Mouse (Mus musculus): ENCODE results near the gene B9d1.

Gene B9d1

GRCm38 (mm10) chr11:61504713-61505257 lies at the start of gene B9d1:
B9d1 (plus strand) TSS chr11:61505144.
- peak; percentile 95 to 96 for DNase-seq (ENCODE audit: low spot score in 2 of 2)

- DNase-seq (ENCODE audit: low spot score in 2 of 2) = no peak
These were observed 40.9 kb upstream of the B9d1 start for GRCm38 (mm10) chr11:61464071-61464470.

- DNase-seq (ENCODE audit: low spot score in 2 of 2) = no peak
These were observed 39.5 kb upstream of the B9d1 start for GRCm38 (mm10) chr11:61465422-61465821.

- no peak for DNase-seq (ENCODE audit: low spot score in 2 of 2)
These were observed 36.4 kb upstream of the B9d1 start for GRCm38 (mm10) chr11:61468534-61468933.

- no peak for DNase-seq (ENCODE audit: low spot score in 2 of 2)
These were observed 35.5 kb upstream of the B9d1 start for GRCm38 (mm10) chr11:61469317-61469917.

- no peak for DNase-seq (ENCODE audit: low spot score in 2 of 2)
These were observed 34.1 kb upstream of the B9d1 start for GRCm38 (mm10) chr11:61470880-61471279.

- DNase-seq (ENCODE audit: low spot score in 2 of 2) = no peak
These were observed 31.3 kb upstream of the B9d1 start for GRCm38 (mm10) chr11:61473630-61474029.

GRCm38 (mm10) chr11:61476786-61477382 lies 28.1 kb upstream of the B9d1 start:
- no peak for DNase-seq (ENCODE audit: low spot score in 2 of 2)

GRCm38 (mm10) chr11:61477566-61478508 lies 27.1 kb upstream of the B9d1 start:
- no peak for DNase-seq (ENCODE audit: low spot score in 2 of 2)

GRCm38 (mm10) chr11:61478788-61479187 lies 26.2 kb upstream of the B9d1 start:
- DNase-seq (ENCODE audit: low spot score in 2 of 2) = no peak

GRCm38 (mm10) chr11:61481239-61482090 lies 23.5 kb upstream of the B9d1 start:
- DNase-seq (ENCODE audit: low spot score in 2 of 2) = no peak

GRCm38 (mm10) chr11:61483226-61483845 lies 21.6 kb upstream of the B9d1 start:
- DNase-seq (ENCODE audit: low spot score in 2 of 2) = no peak

- DNase-seq (ENCODE audit: low spot score in 2 of 2) = no peak
These were observed 20.7 kb upstream of the B9d1 start for GRCm38 (mm10) chr11:61484256-61484612.

GRCm38 (mm10) chr11:61484613-61485540 lies 20.1 kb upstream of the B9d1 start, which contains the start of gene Mfap4:
Mfap4 (plus strand) TSS chr11:61485431.
- peak; percentile 61 to 64 for DNase-seq (ENCODE audit: low spot score in 2 of 2)

GRCm38 (mm10) chr11:61485541-61486457 lies 19.1 kb upstream of the B9d1 start:
- no peak for DNase-seq (ENCODE audit: low spot score in 2 of 2)

- DNase-seq (ENCODE audit: low spot score in 2 of 2) = no peak
These were observed 18.3 kb upstream of the B9d1 start for GRCm38 (mm10) chr11:61486458-61487219.

- DNase-seq (ENCODE audit: low spot score in 2 of 2) = peak in 1 of 2 experiments; percentile 65
These were observed 17.5 kb upstream of the B9d1 start for GRCm38 (mm10) chr11:61487401-61487800.

GRCm38 (mm10) chr11:61487936-61488335 lies 17.0 kb upstream of the B9d1 start:
- no peak for DNase-seq (ENCODE audit: low spot score in 2 of 2)
